Mouse (Mus musculus): Measurements from ENCODE around the gene Camkmt. TPM values are rescaled to one million over a fixed set of nuclear protein-coding genes. Genes with fewer than 3 reads are reported as not detected.

Camkmt gene
- polyA plus RNA-seq, 1 experiment from 2014 or later: 20.4 TPM

GRCm38 (mm10) chr17:85393891-85394321 lies 303.6 kb downstream of the Camkmt start:
- WGBS: 23% methylated on average over 7 of the region's 7 CpGs

GRCm38 (mm10) chr17:85395502-85395901 lies 305.1 kb downstream of the Camkmt start:
- H3K27ac ChIP-seq: no peak overlapping the region
- WGBS: 44% methylated on average over 5 of the region's 5 CpGs
- H3K4me1 ChIP-seq (replicated peaks; ENCODE audit: control insufficient read depth, insufficient read depth, low read length): peaks cover 37% of the 10 kb centered on the region
- ATAC-seq (ENCODE audit: low FRiP score): peak; percentile 59; the same call in 1 of the 2 replicates
- H3K9me3 ChIP-seq (ENCODE audit: control insufficient read depth, low read length): no peaks in the 10 kb centered on the region
- H3K36me3 ChIP-seq (replicated peaks; ENCODE audit: control insufficient read depth, insufficient read depth): no peaks in the 10 kb centered on the region
- no peak overlapping the region for H3K4me2 ChIP-seq (replicated peaks)
- no peak for DNase-seq (ENCODE audit: low spot score)
- no peak overlapping the region for H3K4me3 ChIP-seq (replicated peaks; ENCODE audit: low read length)
- no peak overlapping the region for H3K9ac ChIP-seq
- H3K27me3 ChIP-seq (ENCODE audit: control insufficient read depth, insufficient read depth, low read length): peaks cover 7% of the 10 kb centered on the region; the same call in 1 of the 2 replicates

More at GRCm38 (mm10) chr17:85393891-85394321, 303.6 kb downstream of the Camkmt start:
- Histone ChIP-seq H3K36me3 (replicated peaks; ENCODE audit: control insufficient read depth, insufficient read depth) (no peaks in the 10 kb centered on the region), H3K27me3 (ENCODE audit: control insufficient read depth, insufficient read depth, low read length) (peaks cover 21% of the 10 kb centered on the region), H3K9ac (peak overlapping the region; percentile 42; the same call in 1 of the 2 replicates), H3K4me3 (replicated peaks; ENCODE audit: low read length) (peak overlapping the region; percentile 12; the same call in 1 of the 2 replicates), H3K9me3 (ENCODE audit: control insufficient read depth, low read length) (no peaks in the 10 kb centered on the region), H3K4me2 (replicated peaks) (peak overlapping the region; percentile 44), H3K4me1 (replicated peaks; ENCODE audit: control insufficient read depth, insufficient read depth, low read length) (peaks cover 37% of the 10 kb centered on the region), H3K27ac (peak overlapping the region; percentile 51)
- peak; percentile 30 for DNase-seq (ENCODE audit: low spot score)
- 0 out of 2 replicates have a peak, but pooled peaks have one; percentile 11 for ATAC-seq (ENCODE audit: low FRiP score)

DNA sequence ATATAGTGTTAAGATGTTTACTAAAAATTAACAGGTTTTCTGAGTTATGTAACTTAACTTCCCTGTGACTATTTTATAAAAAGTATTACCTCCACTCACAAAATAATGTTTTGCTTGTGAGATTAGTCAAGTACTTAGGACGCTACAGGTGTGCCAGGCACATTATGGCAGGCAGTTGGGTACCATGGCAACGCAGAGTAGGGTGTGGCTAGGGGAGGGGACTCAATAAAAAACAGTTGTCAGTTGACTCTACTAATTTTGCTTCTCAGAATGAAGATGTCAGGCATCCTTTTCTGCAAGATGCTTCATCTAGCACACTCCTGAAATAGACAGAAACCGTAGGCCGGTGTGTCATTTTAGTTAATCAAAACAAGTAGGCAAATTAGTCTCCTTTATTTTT lies 310.4 kb downstream of the Camkmt start:
- H3K4me2 ChIP-seq (replicated peaks): no peak overlapping the region
- no peak overlapping the region for H3K27ac ChIP-seq
- H3K9ac ChIP-seq: no peak overlapping the region
- 0 out of 2 replicates have a peak, but pooled peaks cover 10% of the 10 kb centered on the region for H3K4me1 ChIP-seq (replicated peaks; ENCODE audit: control insufficient read depth, insufficient read depth, low read length)
- DNase-seq (ENCODE audit: low spot score) (no peak), ATAC-seq (ENCODE audit: low FRiP score) (no peak)
- H3K9me3 ChIP-seq (ENCODE audit: control insufficient read depth, low read length): no peaks in the 10 kb centered on the region
- no peak overlapping the region for H3K4me3 ChIP-seq (replicated peaks; ENCODE audit: low read length)
- H3K27me3 ChIP-seq (ENCODE audit: control insufficient read depth, insufficient read depth, low read length): peaks cover 4% of the 10 kb centered on the region; the same call in 1 of the 2 replicates
- WGBS: 79% methylated on average over 4 of the region's 4 CpGs
- H3K36me3 ChIP-seq (replicated peaks; ENCODE audit: control insufficient read depth, insufficient read depth): no peaks in the 10 kb centered on the region

DNA sequence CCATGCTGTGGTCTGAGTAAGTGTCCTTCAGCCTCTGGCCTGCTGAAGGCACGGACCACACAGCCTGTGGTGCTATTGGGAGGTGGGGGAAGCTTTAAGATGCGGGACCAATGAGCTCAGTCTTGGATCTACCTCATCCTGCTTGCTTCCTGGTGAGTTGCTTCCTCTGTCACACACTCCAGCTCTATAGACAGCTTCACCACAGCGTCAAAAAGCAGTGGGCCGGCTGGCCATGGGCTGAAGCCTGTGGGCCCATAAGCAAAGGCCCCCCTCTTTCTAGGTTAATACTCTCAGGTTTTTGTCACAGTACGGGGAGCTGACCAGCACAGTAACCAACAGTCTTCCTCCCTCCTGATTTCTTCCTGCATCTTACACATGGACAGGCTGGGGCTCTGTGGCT lies 314.8 kb downstream of the Camkmt start:
- Histone ChIP-seq H3K9me3 (ENCODE audit: control insufficient read depth, low read length) (no peaks in the 10 kb centered on the region), H3K27me3 (ENCODE audit: control insufficient read depth, insufficient read depth, low read length) (no peaks in the 10 kb centered on the region), H3K4me3 (replicated peaks; ENCODE audit: low read length) (no peak overlapping the region), H3K36me3 (replicated peaks; ENCODE audit: control insufficient read depth, insufficient read depth) (no peaks in the 10 kb centered on the region), H3K27ac (no peak overlapping the region), H3K4me1 (replicated peaks; ENCODE audit: control insufficient read depth, insufficient read depth, low read length) (no peaks in the 10 kb centered on the region), H3K4me2 (replicated peaks) (no peak overlapping the region), H3K9ac (no peak overlapping the region)
- WGBS: 88% methylated on average over 5 of the region's 5 CpGs
- ATAC-seq (ENCODE audit: low FRiP score) (no peak), DNase-seq (ENCODE audit: low spot score) (no peak)

DNA sequence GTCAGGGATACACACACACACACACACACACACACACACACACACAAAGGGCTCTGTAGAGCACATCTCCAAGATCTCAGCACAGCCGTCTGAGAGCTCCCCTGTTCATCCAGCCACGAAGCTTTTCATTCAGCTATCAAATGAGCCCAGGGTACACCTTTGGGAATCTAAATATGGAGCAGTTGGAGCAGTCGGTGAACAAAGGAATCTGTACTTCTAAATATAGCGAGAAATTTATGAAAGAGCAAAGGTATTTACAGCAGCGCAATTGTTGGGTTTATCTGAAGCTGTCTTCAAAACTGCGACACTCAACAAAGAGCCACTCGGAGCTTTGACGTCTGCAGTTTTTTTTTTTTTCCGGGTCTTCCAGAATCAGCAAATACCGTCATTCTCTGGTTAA lies 315.8 kb downstream of the Camkmt start:
- ATAC-seq (ENCODE audit: low FRiP score) (no peak), DNase-seq (ENCODE audit: low spot score) (no peak)
- WGBS: 69% methylated on average over 10 of the region's 10 CpGs

GRCm38 (mm10) chr17:85428831-85429230 lies 338.5 kb downstream of the Camkmt start:
- DNase-seq (ENCODE audit: low spot score) (no peak), ATAC-seq (ENCODE audit: low FRiP score) (no peak)
- WGBS: 87% methylated on average over 7 of the region's 7 CpGs
- H3K4me2 ChIP-seq (replicated peaks): no peak overlapping the region
- H3K9me3 ChIP-seq (ENCODE audit: control insufficient read depth, low read length): no peaks in the 10 kb centered on the region
- H3K27ac ChIP-seq: no peak overlapping the region
- H3K4me3 ChIP-seq (replicated peaks; ENCODE audit: low read length): no peak overlapping the region
- H3K36me3 ChIP-seq (replicated peaks; ENCODE audit: control insufficient read depth, insufficient read depth): no peaks in the 10 kb centered on the region
- H3K27me3 ChIP-seq (ENCODE audit: control insufficient read depth, insufficient read depth, low read length): no peaks in the 10 kb centered on the region
- H3K9ac ChIP-seq: no peak overlapping the region
- H3K4me1 ChIP-seq (replicated peaks; ENCODE audit: control insufficient read depth, insufficient read depth, low read length): no peaks in the 10 kb centered on the region

More for the DNA sequence above, 315.8 kb downstream of the Camkmt start:
- no peak overlapping the region for H3K27ac ChIP-seq
- no peaks in the 10 kb centered on the region for H3K27me3 ChIP-seq (ENCODE audit: control insufficient read depth, insufficient read depth, low read length)
- H3K4me2 ChIP-seq (replicated peaks): no peak overlapping the region
- no peaks in the 10 kb centered on the region for H3K9me3 ChIP-seq (ENCODE audit: control insufficient read depth, low read length)
- H3K36me3 ChIP-seq (replicated peaks; ENCODE audit: control insufficient read depth, insufficient read depth): no peaks in the 10 kb centered on the region
- H3K4me3 ChIP-seq (replicated peaks; ENCODE audit: low read length): no peak overlapping the region
- no peak overlapping the region for H3K9ac ChIP-seq
- no peaks in the 10 kb centered on the region for H3K4me1 ChIP-seq (replicated peaks; ENCODE audit: control insufficient read depth, insufficient read depth, low read length)

GRCm38 (mm10) chr17:85432923-85433322 lies 342.6 kb downstream of the Camkmt start:
- no peak for DNase-seq (ENCODE audit: low spot score)
- H3K27ac ChIP-seq: no peak overlapping the region
- ATAC-seq (ENCODE audit: low FRiP score): no peak
- H3K27me3 ChIP-seq (ENCODE audit: control insufficient read depth, insufficient read depth, low read length): no peaks in the 10 kb centered on the region
- 61% methylated on average over 8 of the region's 8 CpGs for WGBS
- no peaks in the 10 kb centered on the region for H3K36me3 ChIP-seq (replicated peaks; ENCODE audit: control insufficient read depth, insufficient read depth)
- no peak overlapping the region for H3K4me2 ChIP-seq (replicated peaks)
- H3K9me3 ChIP-seq (ENCODE audit: control insufficient read depth, low read length): no peaks in the 10 kb centered on the region
- H3K9ac ChIP-seq: no peak overlapping the region
- no peak overlapping the region for H3K4me3 ChIP-seq (replicated peaks; ENCODE audit: low read length)
- 0 out of 2 replicates have a peak, but pooled peaks cover 6% of the 10 kb centered on the region for H3K4me1 ChIP-seq (replicated peaks; ENCODE audit: control insufficient read depth, insufficient read depth, low read length)

DNA sequence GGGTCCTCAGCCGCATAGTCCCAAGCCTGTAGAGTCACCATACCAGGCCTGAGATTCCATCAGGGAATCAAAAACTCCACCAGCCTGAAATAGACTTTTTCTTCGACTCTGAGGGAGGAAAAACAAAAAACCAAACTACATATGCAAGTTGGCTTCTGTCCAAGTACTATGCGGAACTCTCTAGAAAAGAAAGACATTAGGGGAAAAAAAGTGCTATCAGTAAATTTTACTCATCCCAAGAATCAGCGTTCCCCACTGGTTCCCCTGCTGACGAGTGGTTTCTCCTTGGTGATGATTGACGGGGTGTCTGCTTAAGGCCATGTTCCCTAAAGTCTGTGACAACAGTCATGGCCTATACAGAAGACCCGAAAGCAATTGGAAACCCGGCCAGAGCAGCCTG lies 352.7 kb downstream of the Camkmt start:
- Histone ChIP-seq H3K9me3 (ENCODE audit: control insufficient read depth, low read length) (no peaks in the 10 kb centered on the region), H3K27me3 (ENCODE audit: control insufficient read depth, insufficient read depth, low read length) (peaks cover 5% of the 10 kb centered on the region; the same call in 1 of the 2 replicates), H3K4me2 (replicated peaks) (no peak overlapping the region), H3K27ac (no peak overlapping the region), H3K4me3 (replicated peaks; ENCODE audit: low read length) (no peak overlapping the region), H3K9ac (no peak overlapping the region), H3K4me1 (replicated peaks; ENCODE audit: control insufficient read depth, insufficient read depth, low read length) (no peaks in the 10 kb centered on the region), H3K36me3 (replicated peaks; ENCODE audit: control insufficient read depth, insufficient read depth) (no peaks in the 10 kb centered on the region)
- DNase-seq (ENCODE audit: low spot score) (no peak), ATAC-seq (ENCODE audit: low FRiP score) (no peak)
- 83% methylated on average over 8 of the region's 8 CpGs for WGBS

DNA sequence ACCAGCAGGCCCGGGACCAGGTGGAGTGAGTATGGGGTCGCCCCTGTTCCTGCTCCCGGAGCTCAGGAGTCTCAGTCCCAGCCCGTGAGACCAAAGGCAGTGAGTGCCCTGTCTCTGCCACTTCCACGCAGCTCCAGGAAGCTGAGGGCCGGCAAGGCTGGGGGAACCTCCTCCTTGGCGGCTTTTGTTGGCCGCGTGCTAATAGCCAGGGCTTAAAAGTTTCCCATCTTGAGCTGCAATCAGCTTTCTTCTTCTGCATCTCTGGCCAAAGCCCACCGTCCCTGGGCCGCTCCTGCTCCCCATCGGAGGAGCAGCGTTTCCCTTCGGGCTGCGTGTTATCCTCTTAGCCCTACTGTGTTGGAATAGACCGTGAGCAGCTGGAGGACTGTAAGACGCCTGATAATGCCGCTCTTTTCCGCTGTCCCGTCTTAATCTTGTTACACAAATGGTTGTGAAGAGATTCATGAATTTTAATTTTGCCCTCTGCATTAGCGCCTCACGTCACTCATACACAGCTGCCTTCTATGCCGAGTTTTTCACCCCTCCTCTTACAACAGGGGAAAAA lies 364.1 kb downstream of the Camkmt start:
- peak overlapping the region; percentile 19; the same call in 1 of the 2 replicates for H3K4me2 ChIP-seq (replicated peaks)
- H3K9me3 ChIP-seq (ENCODE audit: control insufficient read depth, low read length): no peaks in the 10 kb centered on the region
- no peak for ATAC-seq (ENCODE audit: low FRiP score)
- no peaks in the 10 kb centered on the region for H3K36me3 ChIP-seq (replicated peaks; ENCODE audit: control insufficient read depth, insufficient read depth)
- DNase-seq (ENCODE audit: low spot score): no peak
- no peak overlapping the region for H3K9ac ChIP-seq
- 3% methylated on average over 23 of the region's 23 CpGs for WGBS
- no peaks in the 10 kb centered on the region for H3K4me1 ChIP-seq (replicated peaks; ENCODE audit: control insufficient read depth, insufficient read depth, low read length)
- H3K27ac ChIP-seq: no peak overlapping the region
- H3K4me3 ChIP-seq (replicated peaks; ENCODE audit: low read length): no peak overlapping the region
- peaks cover 93% of the 10 kb centered on the region for H3K27me3 ChIP-seq (ENCODE audit: control insufficient read depth, insufficient read depth, low read length)
